In genomic region chrX:145300232-145300631, GRCm38 (mm10) we compare ENCODE assay signal across 7 mouse cellular contexts. TPM values are rescaled to one million over a fixed set of nuclear protein-coding genes. Genes with fewer than 3 reads are reported as not detected.
"Had no signal": no experiment of that assay in that cellular context is flagged by ENCODE, and none has a peak within 500 bp of the region (broad histone marks: within the 10 kb centered on the region; RNA-seq: fewer than 3 reads in every experiment).

No protein-coding gene starts in this region.

RNA-seq across cellular contexts. Expression of gene Lhfpl1, which starts 48.7 kb away (rescaled TPM):
- total RNA-seq: heart, postnatal 10 days; heart, postnatal 14 days; heart, postnatal 25 days; heart, postnatal 36 days; heart, postnatal 4 days; hematopoietic stem cell, adult 5-6 weeks; hindbrain, postnatal 0 days had no signal
